Mouse (Mus musculus) adrenal gland, postnatal 25 days (tissue): ENCODE data around the gene Fignl1. TPM values are rescaled to one million over a fixed set of nuclear protein-coding genes. Genes with fewer than 3 reads are reported as not detected.
A peak's percentile ranks its signal among the peaks of the same experiment; 100 is the strongest.

Experiments used
- DNase-seq: peaks from one replicate; pipeline ENCODE4 v3.0.0; 2021; ENCODE audit warnings: mixed read lengths
- total RNA-seq: library from RNA; stranded (reverse); gene quantifications from 2 replicates; pipeline ENCODE4 v1.2.3, GENCODE M21; 2021

Gene Fignl1
- total RNA-seq, 1 experiment from 2014 or later: 7.5 TPM

- no peak for DNase-seq
Observed at GRCm38 (mm10) chr11:11832755-11833084, 24.0 kb upstream of the Fignl1 start.

GRCm38 (mm10) chr11:11831940-11832754 lies 23.4 kb upstream of the Fignl1 start:
- no peak for DNase-seq

GRCm38 (mm10) chr11:11831526-11831925 lies 22.8 kb upstream of the Fignl1 start:
- DNase-seq: no peak

DNA sequence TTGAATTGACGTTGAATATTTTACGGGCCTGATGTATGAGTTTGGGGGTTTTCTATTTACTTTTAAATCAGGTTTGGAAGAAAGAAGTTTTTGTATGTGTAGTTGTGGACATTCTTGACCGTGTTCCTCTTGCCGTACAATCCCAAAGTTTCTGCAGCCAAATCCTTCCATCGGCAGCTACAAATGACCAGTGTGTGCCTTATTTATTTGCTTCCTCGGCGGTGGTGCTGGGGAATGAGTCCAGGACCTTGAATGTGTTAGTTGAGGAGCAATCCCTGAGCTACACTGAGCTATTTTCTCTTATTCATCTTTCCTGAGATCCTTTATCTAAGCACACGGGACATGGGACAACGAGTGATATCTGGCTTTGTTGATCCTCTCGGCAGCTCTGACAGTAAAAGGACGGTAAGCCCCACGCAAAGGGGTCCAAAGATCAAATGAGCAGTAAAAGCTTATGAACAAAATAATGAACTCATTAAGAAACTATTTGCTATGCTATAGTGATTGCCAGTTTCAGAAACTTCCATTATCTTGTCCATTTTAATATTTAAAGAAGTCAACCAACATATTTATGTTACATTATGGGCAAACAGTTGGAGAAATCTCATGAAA lies 22.2 kb upstream of the Fignl1 start:
- DNase-seq: no peak

DNA sequence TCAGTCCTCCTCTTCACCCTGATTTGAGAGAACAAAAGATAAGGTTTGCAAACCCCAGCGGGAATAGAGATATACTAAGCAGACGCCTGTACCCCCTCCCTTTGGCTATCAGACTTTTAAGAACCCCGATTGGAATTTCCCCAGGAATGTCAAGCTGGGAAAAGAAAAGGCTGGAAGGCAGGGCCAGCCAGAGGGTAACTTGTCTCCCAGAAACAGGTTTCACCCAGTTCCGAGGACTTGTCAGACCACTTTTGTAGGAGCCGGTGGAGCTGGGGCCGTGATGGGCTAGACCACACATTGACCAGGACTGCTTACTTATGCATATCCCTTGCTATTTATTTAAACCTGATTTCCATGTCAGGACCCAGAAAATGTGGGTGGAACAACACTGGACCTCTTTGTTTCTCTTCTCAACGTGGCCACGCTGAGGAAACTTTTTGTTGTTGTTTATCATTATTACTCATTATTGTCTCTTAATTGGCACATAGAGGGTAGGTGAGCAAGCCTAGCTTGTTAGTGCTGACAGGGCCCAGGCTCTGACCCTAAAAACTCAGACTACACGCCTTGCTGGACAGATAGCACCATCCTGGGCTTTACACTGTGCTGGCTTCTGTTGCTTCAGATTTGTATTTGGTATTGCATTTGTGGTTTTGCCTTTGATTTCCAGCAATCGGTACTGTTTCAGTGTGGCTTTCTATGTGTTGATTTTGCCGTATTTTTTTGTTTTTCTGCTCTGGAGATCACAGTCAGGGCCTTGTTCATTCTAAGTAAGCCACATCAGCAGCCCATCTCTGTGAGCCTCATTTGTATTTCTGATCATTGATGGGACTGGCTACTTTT lies 20.6 kb upstream of the Fignl1 start:
- DNase-seq: no peak

DNA sequence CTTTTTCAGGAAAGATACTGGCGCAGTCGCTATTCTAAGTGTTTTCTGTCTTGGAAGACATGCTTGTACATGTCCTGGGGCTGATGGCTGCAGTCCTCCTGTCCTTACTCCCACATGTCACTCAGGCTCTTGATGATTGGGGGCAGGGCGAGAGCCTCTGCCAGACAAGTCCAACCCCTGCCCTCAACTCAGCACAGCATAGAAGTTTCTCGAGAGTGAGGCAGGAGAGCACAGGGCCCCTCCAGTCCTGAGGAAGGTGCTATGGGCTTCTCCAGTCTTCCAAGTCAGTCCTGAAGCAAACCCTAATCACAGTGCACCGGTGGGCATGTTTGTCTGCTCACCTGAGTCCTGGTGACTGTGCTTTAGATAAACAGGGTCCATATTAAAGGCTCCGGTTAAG lies 20.0 kb upstream of the Fignl1 start:
- DNase-seq: no peak

- no peak for DNase-seq
Observed at GRCm38 (mm10) chr11:11828251-11828650, 19.5 kb upstream of the Fignl1 start.

- no peak for DNase-seq
Observed at GRCm38 (mm10) chr11:11826475-11826874, 17.7 kb upstream of the Fignl1 start.

- DNase-seq: no peak
Observed at GRCm38 (mm10) chr11:11825670-11826069, 16.9 kb upstream of the Fignl1 start.

GRCm38 (mm10) chr11:11824970-11825635 lies 16.3 kb upstream of the Fignl1 start:
- DNase-seq: no peak

DNA sequence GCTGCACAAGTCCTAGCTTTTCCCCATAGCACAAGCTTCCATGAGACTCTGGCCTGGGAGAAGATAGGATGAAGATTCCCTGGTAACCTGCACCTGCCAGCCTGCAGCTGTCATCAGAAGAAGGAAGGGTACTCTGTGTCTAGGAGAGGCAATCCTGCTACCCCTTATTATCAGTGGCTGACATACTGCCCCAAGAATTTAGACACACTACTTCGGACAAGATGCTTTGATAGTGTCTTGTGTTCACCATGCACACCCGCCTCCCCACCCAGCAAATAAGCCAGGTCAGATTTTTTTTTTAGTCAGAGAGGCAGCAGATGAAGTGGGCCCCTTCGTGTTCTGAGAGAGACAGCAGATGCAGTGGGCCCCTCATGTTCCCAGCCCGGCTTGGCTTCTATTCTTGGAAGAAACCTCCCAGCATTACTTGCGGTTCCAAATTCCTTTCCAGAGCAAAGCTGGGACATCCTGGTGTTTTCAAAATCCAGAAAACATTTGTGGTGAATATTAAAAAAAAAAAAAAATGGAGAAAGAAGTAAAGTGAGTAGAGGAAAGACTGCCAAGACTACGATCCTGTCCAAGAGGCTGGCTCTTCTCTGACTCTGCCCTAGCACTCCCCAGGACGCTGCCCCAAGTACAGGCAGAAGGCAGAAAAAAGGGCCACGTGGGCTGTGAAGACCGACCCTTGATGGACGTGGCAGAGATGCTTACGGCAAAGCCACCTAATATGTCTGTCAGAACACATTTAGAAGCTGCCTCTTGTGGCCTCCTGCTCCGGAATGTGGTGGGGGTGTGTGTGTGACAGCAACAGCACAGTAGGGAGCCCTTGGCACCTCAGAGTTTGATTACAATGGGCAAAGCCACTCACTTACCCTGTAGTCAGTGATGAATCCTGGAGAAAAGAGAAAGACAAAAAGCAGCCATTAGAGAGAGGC lies 15.5 kb upstream of the Fignl1 start:
- no peak for DNase-seq

- DNase-seq: peak; percentile 45
Observed at GRCm38 (mm10) chr11:11822181-11823095, 13.7 kb upstream of the Fignl1 start.

DNA sequence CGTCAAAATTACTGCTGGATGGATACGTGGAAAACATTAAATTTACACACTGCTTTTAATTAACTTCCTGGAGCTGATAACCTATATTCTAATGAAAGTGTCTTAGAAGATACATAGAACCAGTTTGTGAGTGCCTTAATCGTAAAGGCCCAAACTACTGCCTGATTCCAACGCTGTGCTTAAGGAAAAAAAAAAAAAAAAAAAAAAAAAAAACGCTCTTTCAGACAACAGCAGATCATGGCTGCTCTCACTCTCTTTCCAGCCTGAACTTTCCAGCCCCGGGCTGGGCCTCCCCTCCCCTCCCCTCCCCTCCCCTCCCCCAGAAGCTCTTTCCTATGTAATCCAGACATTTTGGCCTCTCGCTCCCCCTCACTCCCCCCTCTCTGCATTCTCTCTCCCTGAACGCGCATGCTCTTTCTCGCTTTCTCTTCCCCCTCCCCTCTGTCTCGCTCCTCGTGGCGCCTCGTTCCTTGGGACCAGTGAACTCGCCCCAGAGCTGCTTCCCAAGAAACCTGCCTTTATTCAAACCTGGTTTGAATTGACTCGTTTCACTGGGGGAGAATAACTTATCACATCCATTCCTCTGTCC lies 12.7 kb upstream of the Fignl1 start:
- peak; percentile 26 for DNase-seq

DNA sequence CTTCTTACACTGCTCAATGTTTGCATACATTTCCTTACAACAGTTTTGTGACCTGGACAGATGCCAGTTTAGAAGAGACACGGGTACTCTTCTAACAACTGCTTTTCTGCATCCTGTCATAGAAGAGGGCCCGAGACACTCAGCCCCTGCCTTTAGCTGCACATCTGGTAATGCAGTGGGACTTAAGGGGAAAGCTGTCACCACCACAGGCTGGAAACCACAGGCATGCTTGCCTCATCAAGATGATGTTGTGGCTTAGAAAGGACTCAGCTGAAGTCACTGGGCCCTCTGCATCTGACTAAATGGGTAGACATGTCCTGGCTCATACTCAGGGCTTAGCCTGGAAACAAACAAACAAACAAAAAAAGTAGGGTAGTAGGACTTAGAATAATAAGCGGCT lies 12.0 kb upstream of the Fignl1 start:
- DNase-seq: no peak

GRCm38 (mm10) chr11:11820251-11820650 lies 11.5 kb upstream of the Fignl1 start:
- DNase-seq: peak; percentile 56

DNA sequence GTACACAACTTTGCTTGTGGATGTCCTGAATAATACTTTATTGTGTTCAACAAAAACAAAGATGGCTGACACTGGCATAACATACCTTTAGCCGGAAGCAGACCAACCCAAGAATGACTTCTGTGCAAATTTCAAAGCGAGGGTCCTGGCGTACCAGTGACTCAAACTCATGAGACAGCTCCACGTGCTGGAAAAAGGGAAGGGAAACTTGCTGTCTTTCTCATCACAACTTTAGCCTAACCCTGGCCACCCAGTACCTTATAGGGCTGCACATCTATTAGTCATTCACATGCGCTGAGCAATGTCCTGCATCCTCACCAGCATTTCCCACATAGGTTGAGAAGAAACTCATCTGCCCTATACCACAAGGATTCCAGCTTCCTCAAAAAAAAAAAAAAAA lies 10.4 kb upstream of the Fignl1 start:
- DNase-seq: no peak

GRCm38 (mm10) chr11:11818797-11819196 lies 10.0 kb upstream of the Fignl1 start:
- DNase-seq: no peak

- DNase-seq: no peak
Observed at GRCm38 (mm10) chr11:11815737-11816136, 7.0 kb upstream of the Fignl1 start.

- DNase-seq: peak; percentile 72
Observed at GRCm38 (mm10) chr11:11811906-11812480, 3.2 kb upstream of the Fignl1 start.
